Mouse (Mus musculus): ENCODE data around the gene Edem1. TPM values are rescaled to one million over a fixed set of nuclear protein-coding genes. Genes with fewer than 3 reads are reported as not detected.

Edem1 gene
- total and polyA plus RNA-seq, 3 experiments: 70.9 to 216 (median 157) TPM

DNA sequence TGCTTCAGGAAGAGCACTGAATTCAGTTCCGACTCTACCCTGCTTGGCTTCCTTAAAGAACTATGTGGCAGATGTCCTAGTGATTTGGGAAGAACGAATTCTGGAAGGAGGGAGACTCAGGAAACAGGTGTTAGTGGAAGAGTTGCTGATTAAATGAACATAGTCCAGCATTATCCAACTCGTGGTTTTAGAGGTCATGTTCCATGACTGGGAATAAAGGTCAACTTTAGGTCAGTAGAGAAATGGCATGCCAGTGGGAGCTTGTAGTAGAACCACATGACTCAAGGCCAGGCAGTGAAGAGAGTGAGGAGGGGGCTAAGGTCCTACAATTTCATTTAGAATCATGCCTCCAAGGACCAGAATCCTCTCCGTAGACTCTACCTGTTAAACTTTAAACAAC is 57.9 kb downstream of the Edem1 start:
- no peak overlapping the region for H3K4me2 ChIP-seq (ENCODE audit: insufficient read depth, low read depth, poor library complexity, severe bottlenecking)
- TF ChIP-seq MXI1 (IDR thresholded peaks at IDR 0.05; ENCODE audit: low read depth, low read length) (no peak), ZNF384 (IDR thresholded peaks at IDR 0.05; ENCODE audit: low read depth, low read length) (no peak), USF2 (conservative IDR thresholded peaks at IDR 0.05; ENCODE audit: low read depth, low read length) (no peak), MYC (IDR thresholded peaks at IDR 0.05; ENCODE audit: low read depth, low read length) (no peak), ZKSCAN1 (IDR thresholded peaks at IDR 0.05; ENCODE audit: borderline replicate concordance, low read depth, low read length) (no peak), EP300 (IDR thresholded peaks at IDR 0.05; ENCODE audit: low read length) (no peak), USF1 (IDR thresholded peaks at IDR 0.05; ENCODE audit: low read depth, low read length) (no peak), POLR2AphosphoS2 (IDR thresholded peaks at IDR 0.05; ENCODE audit: low read depth, low read length) (no peak), ELF1 (IDR thresholded peaks at IDR 0.05; ENCODE audit: low read depth, low read length) (no peak), CTCF (conservative IDR thresholded peaks at IDR 0.05 in 1 of 2, IDR thresholded peaks at IDR 0.05 in 1 of 2; ENCODE audit: low read depth in 2 of 2, low read length in 2 of 2) (no peak)
- H3K36me3 ChIP-seq (replicated peaks in 1 of 2; ENCODE audit: control insufficient read depth in 1 of 2, insufficient read depth in 1 of 2, low read length in 1 of 2): no peaks in the 10 kb centered on the region
- no peak for DNase-seq (ENCODE audit: extremely low read depth)
- no peak overlapping the region for H3K4me3 ChIP-seq (replicated peaks in 1 of 3; ENCODE audit: low read depth in 2 of 3, low read length in 2 of 3, poor library complexity in 1 of 3)
- dilution Hi-C loops (cut with MboI; ENCODE audit: extremely low pct_ligation_motif_present, extremely low pct_unique_long_range_greater_than_20kb, low sequenced_read_pairs) (no loop called here), in situ Hi-C loops (cut with MboI; ENCODE audit: low pct_ligation_motif_present, low pct_unique_long_range_greater_than_20kb, low sequenced_read_pairs) (no loop called here)
- no peaks in the 10 kb centered on the region for H3K27me3 ChIP-seq (replicated peaks)
- no peak overlapping the region for H3K9ac ChIP-seq (ENCODE audit: insufficient read depth, low read depth)
- H3K27ac ChIP-seq (ENCODE audit: insufficient read depth, low read depth): no peak overlapping the region
- no peaks in the 10 kb centered on the region for H3K4me1 ChIP-seq (ENCODE audit: control insufficient read depth in 1 of 2, insufficient read depth in 2 of 2)
- peaks cover under 1% of the 10 kb centered on the region for H3K9me3 ChIP-seq (replicated peaks; ENCODE audit: low read length)
- no peaks in the 10 kb centered on the region for H3K79me2 ChIP-seq (replicated peaks; ENCODE audit: control insufficient read depth, extremely low read depth, insufficient read depth, poor library complexity, severe bottlenecking)

DNA sequence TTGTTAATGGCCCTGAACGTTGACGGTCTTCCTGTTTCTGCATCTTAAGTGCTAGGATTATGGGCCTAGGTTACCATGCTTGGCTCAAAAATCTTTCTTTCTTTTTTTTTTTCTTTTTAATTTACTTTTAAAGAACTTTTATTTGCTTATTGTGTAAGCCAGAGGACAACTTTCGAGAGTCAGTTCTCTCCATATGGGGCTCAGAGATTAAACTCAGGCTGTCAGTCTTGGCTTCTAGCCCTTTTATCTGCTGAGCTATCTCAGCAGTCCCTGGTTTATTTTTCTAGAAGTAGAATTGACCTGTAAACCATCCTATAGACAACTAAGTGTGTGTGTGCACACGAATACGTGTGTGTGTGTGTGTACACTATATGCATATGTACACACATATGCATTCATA is 64.1 kb downstream of the Edem1 start:
- no peak for TF ChIP-seq NELFE (IDR thresholded peaks at IDR 0.05; ENCODE audit: low read depth, low read length)
- no peak for TF ChIP-seq MXI1 (IDR thresholded peaks at IDR 0.05; ENCODE audit: low read depth, low read length)
- TF ChIP-seq TCF12 (IDR thresholded peaks at IDR 0.05; ENCODE audit: low read depth, low read length): no peak
- TF ChIP-seq E2F4 (IDR thresholded peaks at IDR 0.05; ENCODE audit: insufficient replicate concordance, low read depth, low read length): no peak
- TF ChIP-seq ETS1 (conservative IDR thresholded peaks at IDR 0.05; ENCODE audit: low read depth, low read length): no peak
- no peak for TF ChIP-seq CHD1 (IDR thresholded peaks at IDR 0.05; ENCODE audit: low read depth, low read length)
- TF ChIP-seq PAX5 (IDR thresholded peaks at IDR 0.05; ENCODE audit: low read length): no peak
- Histone ChIP-seq H3K4me3 (replicated peaks in 1 of 3; ENCODE audit: low read depth in 2 of 3, low read length in 2 of 3, poor library complexity in 1 of 3) (no peak overlapping the region), H3K4me2 (ENCODE audit: insufficient read depth, low read depth, poor library complexity, severe bottlenecking) (no peak overlapping the region), H3K9me3 (replicated peaks; ENCODE audit: low read length) (no peaks in the 10 kb centered on the region), H3K79me2 (replicated peaks; ENCODE audit: control insufficient read depth, extremely low read depth, insufficient read depth, poor library complexity, severe bottlenecking) (no peaks in the 10 kb centered on the region), H3K27ac (ENCODE audit: insufficient read depth, low read depth) (no peak overlapping the region), H3K9ac (ENCODE audit: insufficient read depth, low read depth) (no peak overlapping the region), H3K27me3 (replicated peaks) (no peaks in the 10 kb centered on the region), H3K4me1 (ENCODE audit: control insufficient read depth in 1 of 2, insufficient read depth in 2 of 2) (peaks cover 0 to 15% of the 10 kb centered on the region in 2 experiments; a peak in 3 of 4 replicates), H3K36me3 (replicated peaks in 1 of 2; ENCODE audit: control insufficient read depth in 1 of 2, insufficient read depth in 1 of 2, low read length in 1 of 2) (no peaks in the 10 kb centered on the region)
- dilution Hi-C loops (cut with MboI; ENCODE audit: extremely low pct_ligation_motif_present, extremely low pct_unique_long_range_greater_than_20kb, low sequenced_read_pairs) (no loop called here), in situ Hi-C loops (cut with MboI; ENCODE audit: low pct_ligation_motif_present, low pct_unique_long_range_greater_than_20kb, low sequenced_read_pairs) (no loop called here)
- DNase-seq (ENCODE audit: extremely low read depth): no peak
